Mouse (Mus musculus) heart, adult 2 months (tissue): ENCODE measurements around the gene Odf3b.

Experiments used
- CTCF ChIP-seq: fragments of 200-600 bp; IDR thresholded peaks from 2 replicates; pipeline ENCODE4 v1.8.1; 2022; ENCODE audit warnings: antibody characterized with exemption, mild to moderate bottlenecking, moderate library complexity
- POLR2A ChIP-seq: fragments of 200-500 bp; IDR thresholded peaks from 2 replicates; pipeline ENCODE4 v1.6.1; 2011; ENCODE audit warnings: mild to moderate bottlenecking, low read depth, low read length, control low read depth; ENCODE audit not compliant: insufficient read depth

DNA sequence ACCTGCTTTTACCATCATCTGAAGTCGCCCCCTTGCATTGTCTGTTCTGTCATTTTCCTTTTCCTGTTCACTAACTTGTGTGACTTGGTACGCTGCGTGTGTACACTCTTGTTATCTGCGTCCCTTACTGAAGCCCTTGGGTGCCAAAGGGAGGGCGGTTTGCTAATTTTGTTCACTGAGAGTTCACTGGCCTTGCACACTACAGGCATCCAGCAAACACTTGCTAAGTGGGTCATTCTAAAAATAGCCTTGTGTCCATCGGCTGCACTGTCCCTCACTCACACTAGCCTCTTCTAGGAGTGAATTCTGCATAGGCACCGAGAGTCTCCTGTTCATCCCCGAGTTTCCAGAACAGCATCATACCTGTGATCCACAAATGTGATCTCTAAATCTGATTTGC lies 36.2 kb upstream of the Odf3b start:
- TF ChIP-seq CTCF (no peak), POLR2A (peak; percentile 16; the same call in 1 of the 2 replicates)
